Mouse (Mus musculus) heart, adult 2 months (tissue): ENCODE measurements around the gene Pmfbp1. TPM values are rescaled to one million over a fixed set of nuclear protein-coding genes. Genes with fewer than 3 reads are reported as not detected.

ENCODE experiments used
- DNase-seq, 2 experiments: peaks; one replicate each; pipeline ENCODE4 v3.0.0; 2021
- H3K27ac ChIP-seq: fragments of 200-600 bp; 2 replicates; pipeline ENCODE4 v1.8.1; 2022
- H3K27me3 ChIP-seq: fragments of 200-500 bp; 2 replicates; pipeline ENCODE4 v1.6.1; 2012; ENCODE audit warnings: mild to moderate bottlenecking, low read length, inconsistent platforms, mixed read lengths; ENCODE audit not compliant: control insufficient read depth, insufficient read depth
- H3K36me3 ChIP-seq: fragments of 200-500 bp; 2 replicates; pipeline ENCODE4 v1.6.1; 2012; ENCODE audit warnings: low read length, inconsistent platforms; ENCODE audit not compliant: control insufficient read depth, insufficient read depth
- H3K4me1 ChIP-seq: fragments of 200-500 bp; 2 replicates; pipeline ENCODE4 v1.6.1; 2011; ENCODE audit warnings: low read length; ENCODE audit not compliant: control insufficient read depth, insufficient read depth
- H3K4me3 ChIP-seq: fragments of 200-600 bp; 2 replicates; pipeline ENCODE4 v1.8.1; 2022
- H3K79me2 ChIP-seq: fragments of 200-500 bp; replicated peaks from 2 replicates; pipeline ENCODE4 v1.6.1; 2012; ENCODE audit warnings: mild to moderate bottlenecking, inconsistent platforms, low read length, moderate library complexity, mixed read lengths; ENCODE audit not compliant: control insufficient read depth, insufficient read depth
- H3K9ac ChIP-seq: fragments of 200-500 bp; 2 replicates; pipeline ENCODE4 v1.6.1; 2012; ENCODE audit warnings: low read depth, mild to moderate bottlenecking, control low read depth, inconsistent platforms, low read length, mixed read lengths
- CTCF ChIP-seq: fragments of 200-600 bp; IDR thresholded peaks from 2 replicates; pipeline ENCODE4 v1.8.1; 2022; ENCODE audit warnings: antibody characterized with exemption, mild to moderate bottlenecking, moderate library complexity
- EP300 ChIP-seq: fragments of 200-500 bp; IDR thresholded peaks from 2 replicates; pipeline ENCODE4 v1.6.1; 2011; ENCODE audit warnings: low read depth, low read length, control low read depth; ENCODE audit not compliant: insufficient read depth
- POLR2A ChIP-seq: fragments of 200-500 bp; IDR thresholded peaks from 2 replicates; pipeline ENCODE4 v1.6.1; 2011; ENCODE audit warnings: mild to moderate bottlenecking, low read depth, low read length, control low read depth; ENCODE audit not compliant: insufficient read depth
- WGBS: fragments of 180-500 bp; shearing (Covaris S2); methylation state at CpG from one replicate; pipeline ENCODE4 v1.1.7; 2018; 5-methylcytosine and 5-hydroxymethylcytosine counted together
- intact Hi-C: fragments of 180-260 bp; cut with DNase I; formaldehyde crosslinking; loops from one replicate; pipeline ENCODE4 v1.15.1; 2025
- polyA plus RNA-seq: library from polyadenylated mRNA; depleted of rRNA; stranded (reverse); fragments of >200 nt; gene quantifications from 2 replicates; pipeline ENCODE4 v1.2.3, GENCODE M21; 2012
- total RNA-seq, 2 experiments: library from RNA; stranded (reverse); gene quantifications; 2 replicates each; pipeline ENCODE4 v1.2.3; 2021

Gene Pmfbp1
- total and polyA plus RNA-seq, 3 experiments = not detected

- H3K27ac ChIP-seq = no peak overlapping the region
These were observed 22.0 kb upstream of the Pmfbp1 start for GRCm38 (mm10) chr8:109471876-109472275.

GRCm38 (mm10) chr8:109472400-109472799 lies 21.4 kb upstream of the Pmfbp1 start:
- H3K9ac ChIP-seq = no peak overlapping the region
- DNase-seq = no peak
- WGBS = 85% methylated on average over 8 of the region's 8 CpGs
- TF ChIP-seq POLR2A = no peak
- TF ChIP-seq EP300 = no peak
- TF ChIP-seq CTCF = no peak
- no peak overlapping the region for H3K27ac ChIP-seq
- H3K27me3 ChIP-seq = no peaks in the 10 kb centered on the region
- no peaks in the 10 kb centered on the region for H3K36me3 ChIP-seq
- H3K79me2 ChIP-seq = no peaks in the 10 kb centered on the region
- intact Hi-C loops = no loop called here
- no peak overlapping the region for H3K4me3 ChIP-seq
- H3K4me1 ChIP-seq = no peaks in the 10 kb centered on the region

More at GRCm38 (mm10) chr8:109471876-109472275, 22.0 kb upstream of the Pmfbp1 start:
- intact Hi-C loops = no loop called here
- H3K79me2 ChIP-seq = no peaks in the 10 kb centered on the region
- no peak for DNase-seq
- H3K4me1 ChIP-seq = no peaks in the 10 kb centered on the region
- H3K36me3 ChIP-seq = no peaks in the 10 kb centered on the region
- H3K4me3 ChIP-seq = no peak overlapping the region
- H3K9ac ChIP-seq = no peak overlapping the region
- TF ChIP-seq POLR2A = no peak
- TF ChIP-seq EP300 = no peak
- TF ChIP-seq CTCF = no peak
- WGBS = 48% methylated on average over 6 of the region's 6 CpGs
- H3K27me3 ChIP-seq = no peaks in the 10 kb centered on the region

GRCm38 (mm10) chr8:109474442-109475121 lies 19.2 kb upstream of the Pmfbp1 start:
- 63% methylated on average over 14 of the region's 14 CpGs for WGBS
- Histone ChIP-seq H3K4me1 (no peaks in the 10 kb centered on the region), H3K4me3 (no peak overlapping the region), H3K36me3 (no peaks in the 10 kb centered on the region), H3K9ac (no peak overlapping the region), H3K27me3 (no peaks in the 10 kb centered on the region), H3K27ac (no peak overlapping the region), H3K79me2 (no peaks in the 10 kb centered on the region)
- DNase-seq = no peak
- no peak for TF ChIP-seq CTCF
- TF ChIP-seq POLR2A = no peak
- no peak for TF ChIP-seq EP300
- intact Hi-C loops = no loop called here

- no peak for DNase-seq
- no peak overlapping the region for H3K9ac ChIP-seq
- TF ChIP-seq EP300 (no peak), CTCF (no peak), POLR2A (no peak)
- H3K79me2 ChIP-seq = no peaks in the 10 kb centered on the region
- H3K4me1 ChIP-seq = no peaks in the 10 kb centered on the region
- H3K27me3 ChIP-seq = no peaks in the 10 kb centered on the region
- WGBS = 40% methylated on average over 4 of the region's 4 CpGs
- intact Hi-C loops = no loop called here
- H3K36me3 ChIP-seq = no peaks in the 10 kb centered on the region
- H3K27ac ChIP-seq = no peak overlapping the region
- H3K4me3 ChIP-seq = no peak overlapping the region
These were observed 18.4 kb upstream of the Pmfbp1 start for GRCm38 (mm10) chr8:109475436-109475835.

- no peak for TF ChIP-seq EP300
- DNase-seq = no peak
- Histone ChIP-seq H3K27ac (no peak overlapping the region), H3K79me2 (no peaks in the 10 kb centered on the region), H3K27me3 (no peaks in the 10 kb centered on the region), H3K36me3 (no peaks in the 10 kb centered on the region), H3K9ac (no peak overlapping the region), H3K4me3 (no peak overlapping the region), H3K4me1 (no peaks in the 10 kb centered on the region)
- intact Hi-C loops = no loop called here
- WGBS = 62% methylated on average over 6 of the region's 6 CpGs
These were observed 15.2 kb upstream of the Pmfbp1 start for GRCm38 (mm10) chr8:109478586-109478985.

- no peak overlapping the region for H3K27ac ChIP-seq
- H3K79me2 ChIP-seq = no peaks in the 10 kb centered on the region
- DNase-seq = no peak
- no peak overlapping the region for H3K4me3 ChIP-seq
- H3K4me1 ChIP-seq = no peaks in the 10 kb centered on the region
- no peak for TF ChIP-seq CTCF
- no peak for TF ChIP-seq EP300
- intact Hi-C loops = no loop called here
- no peaks in the 10 kb centered on the region for H3K36me3 ChIP-seq
- 79% methylated on average over 11 of the region's 11 CpGs for WGBS
- no peak overlapping the region for H3K9ac ChIP-seq
- H3K27me3 ChIP-seq = no peaks in the 10 kb centered on the region
These were observed 9.1 kb upstream of the Pmfbp1 start for GRCm38 (mm10) chr8:109484741-109485140.
